Mouse (Mus musculus): ENCODE measurements around the gene Gtf2i. TPM values are rescaled to one million over a fixed set of nuclear protein-coding genes. Genes with fewer than 3 reads are reported as not detected.

Gene Gtf2i
- total RNA-seq, 4 experiments from 2014 or later, result 215 to 303 (median 258) TPM

- no peak for DNase-seq
Measured at GRCm38 (mm10) chr5:134275021-134275420, 39.5 kb downstream of the Gtf2i start.

DNA sequence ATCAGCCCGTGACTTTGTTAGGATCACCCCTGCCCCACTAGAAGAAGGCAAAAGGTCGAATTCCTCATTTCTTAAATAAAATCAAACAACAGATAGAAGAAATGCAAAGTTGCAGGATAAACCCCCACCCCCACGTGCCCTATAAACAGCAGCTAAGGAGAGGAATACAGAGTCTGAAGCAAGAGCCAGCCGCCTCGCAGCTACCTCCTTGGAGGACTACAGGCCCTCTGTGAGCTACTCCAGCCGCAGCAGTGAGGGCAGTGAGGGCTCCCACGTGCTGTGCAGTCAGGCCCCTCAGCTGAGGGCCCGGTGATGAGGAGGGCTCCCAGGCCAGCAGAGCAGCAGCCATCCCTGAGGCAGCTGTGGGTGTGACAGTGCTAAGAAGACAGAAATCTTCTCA is 40.8 kb downstream of the Gtf2i start:
- DNase-seq, result no peak

DNA sequence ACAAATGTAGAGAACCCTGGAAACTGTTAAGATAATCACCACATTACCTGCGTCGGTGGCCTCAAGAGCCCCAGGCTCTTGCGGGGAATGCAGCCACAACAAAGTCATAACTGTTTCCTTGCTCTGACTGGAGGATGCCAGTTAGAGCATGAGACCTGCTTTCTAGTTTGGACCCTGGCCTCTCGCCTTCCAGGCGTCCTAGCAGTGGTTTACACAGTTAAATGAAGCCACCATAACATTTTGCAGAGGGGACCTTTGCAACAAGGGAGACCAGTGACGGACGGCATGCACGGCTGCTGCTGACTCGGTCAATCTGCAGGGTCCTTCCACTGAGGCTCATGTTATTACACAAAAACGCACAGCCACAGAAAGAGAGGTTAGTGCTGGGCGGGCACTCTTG is 41.8 kb downstream of the Gtf2i start:
- DNase-seq, result no peak

- no peak for DNase-seq
Measured at GRCm38 (mm10) chr5:134271421-134271820, 43.1 kb downstream of the Gtf2i start.

DNA sequence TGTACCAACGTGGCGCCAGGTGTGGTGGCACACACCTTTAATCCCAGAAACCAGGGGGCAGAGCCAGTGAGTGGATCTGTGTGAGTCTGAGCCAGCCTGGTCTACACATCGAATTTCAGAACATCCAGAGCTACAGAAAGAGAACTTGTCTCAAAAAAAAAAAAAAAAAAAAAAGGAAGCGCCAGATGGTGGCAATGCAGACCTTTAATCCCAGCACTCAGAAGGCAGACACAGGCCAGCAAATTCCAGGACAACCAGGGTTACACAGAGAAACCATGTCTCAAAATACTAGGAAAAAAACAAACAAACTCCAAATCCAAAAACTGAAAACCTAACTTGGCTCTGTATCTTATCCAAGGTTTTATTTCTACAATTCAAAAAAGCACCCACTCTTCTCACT is 44.0 kb downstream of the Gtf2i start:
- DNase-seq, result no peak

DNA sequence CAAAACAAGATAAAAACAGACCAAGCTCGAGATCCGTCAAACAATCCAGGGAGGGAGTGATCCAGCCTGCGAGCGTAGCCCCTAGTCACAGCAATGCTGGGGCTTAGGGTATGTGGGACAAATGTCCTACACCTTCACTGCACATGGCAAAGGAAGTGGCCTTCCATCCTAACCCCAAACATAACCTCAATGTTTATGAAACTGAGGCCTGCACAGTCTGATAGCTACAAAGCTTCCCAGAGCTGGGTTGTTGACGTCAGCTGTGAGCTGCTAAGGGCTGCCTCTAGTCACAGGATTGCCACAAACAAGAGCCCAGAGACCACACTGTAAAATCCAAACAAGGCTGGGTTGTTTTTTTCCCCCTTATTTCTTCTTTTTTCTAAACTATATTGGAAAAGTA is 44.8 kb downstream of the Gtf2i start:
- DNase-seq, result no peak

DNA sequence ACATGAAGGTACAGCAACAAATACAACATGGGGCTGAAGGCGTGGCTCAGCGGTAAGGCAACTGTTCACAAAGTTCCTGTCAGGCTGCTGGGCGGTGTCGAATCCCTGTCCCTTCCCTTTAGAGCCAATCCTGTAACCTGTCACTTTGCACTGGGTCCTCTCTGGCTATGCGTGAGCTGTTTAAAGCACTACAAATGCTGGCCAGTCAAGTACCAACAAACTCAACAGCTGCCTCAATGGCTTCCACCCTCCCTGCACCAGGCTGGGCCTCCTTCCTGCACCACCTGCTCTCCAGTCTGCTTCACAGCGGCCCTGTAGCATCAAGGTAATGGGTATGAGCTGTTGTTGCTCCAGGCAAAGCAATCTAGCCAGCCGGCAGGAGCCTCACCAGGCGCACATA is 45.8 kb downstream of the Gtf2i start:
- DNase-seq, result no peak

DNA sequence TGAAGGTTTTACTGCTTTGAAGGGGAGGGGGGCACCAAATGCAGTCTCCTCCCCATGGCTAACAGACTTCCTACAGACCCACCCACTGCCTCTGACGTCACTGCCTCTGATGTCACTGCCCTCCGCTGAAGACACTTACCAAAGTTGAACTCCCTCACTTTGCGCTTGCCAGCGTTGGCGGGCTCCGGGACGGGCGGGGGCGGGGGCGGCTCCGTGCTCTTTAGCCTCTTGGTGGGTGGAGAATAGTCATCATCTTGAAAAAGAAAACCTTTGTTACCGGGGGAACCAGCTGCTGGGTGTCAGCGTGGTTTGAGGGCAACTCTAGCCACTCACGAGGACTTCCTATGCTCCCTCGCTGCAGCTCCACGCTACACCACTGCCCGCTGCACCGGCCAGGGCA is 48.2 kb downstream of the Gtf2i start:
- DNase-seq, result no peak

- no peak for DNase-seq
Measured at GRCm38 (mm10) chr5:134265890-134266289, 48.7 kb downstream of the Gtf2i start.

DNA sequence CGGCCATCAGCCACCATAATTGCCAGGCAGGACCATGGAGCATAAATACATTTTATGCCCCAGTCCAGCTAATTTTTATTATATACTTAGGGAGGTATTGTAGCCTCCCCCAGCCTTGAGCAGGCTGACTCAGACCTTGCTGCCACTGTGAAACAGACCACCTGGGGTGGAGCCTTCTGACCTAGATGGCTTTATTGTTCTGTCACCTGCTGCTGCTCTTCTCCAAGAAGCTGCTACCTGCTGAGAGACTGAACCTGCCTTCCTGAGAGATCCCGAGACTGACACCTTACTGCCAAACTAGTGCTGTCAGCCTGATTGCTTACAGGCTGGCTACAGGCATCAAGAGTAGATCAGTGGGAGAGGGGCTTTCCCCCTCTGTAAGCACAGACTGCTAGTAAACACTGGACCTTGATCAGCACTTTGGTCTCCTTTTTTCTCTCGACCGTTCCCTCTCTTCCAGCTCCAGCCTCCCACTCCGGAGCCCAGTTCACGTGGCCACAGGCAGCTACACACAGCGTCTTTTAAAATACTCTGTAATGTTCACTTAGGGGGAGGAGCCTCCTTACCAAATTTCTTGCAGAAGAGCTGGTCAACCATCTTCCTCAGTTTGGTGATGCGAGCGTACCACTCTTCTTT is 54.4 kb downstream of the Gtf2i start:
- no peak for DNase-seq

DNA sequence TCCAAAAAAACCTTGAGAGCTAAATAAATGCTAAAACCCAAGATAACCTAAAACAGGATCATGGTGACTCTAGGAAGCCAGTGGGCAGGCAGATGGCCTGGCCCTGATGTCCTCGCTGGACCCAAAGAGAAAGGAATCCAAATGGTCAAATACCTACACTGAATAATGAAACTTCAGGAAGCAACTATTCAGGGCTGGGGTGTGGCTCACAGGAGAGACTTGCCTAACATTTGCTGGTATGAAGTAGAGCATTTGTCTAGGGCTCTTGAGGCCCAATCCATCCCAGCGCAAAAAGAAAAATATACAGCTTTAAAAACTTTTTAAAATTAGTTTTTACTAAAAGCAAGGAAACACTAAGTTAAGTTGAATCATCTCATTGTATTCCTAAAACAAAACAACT is 55.6 kb downstream of the Gtf2i start:
- no peak for DNase-seq

GRCm38 (mm10) chr5:134258395-134258794 is 56.2 kb downstream of the Gtf2i start:
- no peak for DNase-seq

DNA sequence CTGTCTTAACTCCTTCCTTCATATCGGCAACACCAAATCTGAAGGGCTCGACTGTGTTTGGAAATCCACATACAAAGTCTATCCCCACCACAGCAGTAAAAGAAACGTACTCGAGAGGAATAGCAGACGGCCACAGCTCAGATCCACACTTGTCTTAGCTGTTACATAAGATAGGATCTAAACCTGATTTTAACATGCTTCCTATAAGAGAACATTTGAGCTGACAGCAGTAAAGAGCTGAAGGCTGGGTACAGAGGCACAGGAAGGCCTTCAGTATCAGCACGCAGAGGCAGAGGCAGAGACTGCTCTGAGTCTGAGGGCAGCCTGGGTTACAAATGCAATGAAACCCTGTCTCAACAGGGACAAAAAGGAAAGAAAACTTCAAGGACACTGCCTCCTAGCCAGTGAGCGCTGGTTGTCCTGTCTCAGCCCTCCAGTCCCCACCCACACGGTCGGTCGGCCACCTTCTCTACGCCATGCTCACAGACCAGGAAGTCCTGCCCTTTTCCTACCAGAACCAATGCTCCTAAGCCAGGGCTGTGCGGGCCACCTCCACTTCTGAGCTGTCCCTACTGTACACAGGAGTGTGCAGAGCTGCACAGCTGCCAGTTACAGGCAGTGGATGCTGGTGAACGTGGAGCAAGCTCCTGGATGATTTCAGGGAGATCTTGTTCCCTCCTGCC is 57.1 kb downstream of the Gtf2i start:
- DNase-seq, result no peak

DNA sequence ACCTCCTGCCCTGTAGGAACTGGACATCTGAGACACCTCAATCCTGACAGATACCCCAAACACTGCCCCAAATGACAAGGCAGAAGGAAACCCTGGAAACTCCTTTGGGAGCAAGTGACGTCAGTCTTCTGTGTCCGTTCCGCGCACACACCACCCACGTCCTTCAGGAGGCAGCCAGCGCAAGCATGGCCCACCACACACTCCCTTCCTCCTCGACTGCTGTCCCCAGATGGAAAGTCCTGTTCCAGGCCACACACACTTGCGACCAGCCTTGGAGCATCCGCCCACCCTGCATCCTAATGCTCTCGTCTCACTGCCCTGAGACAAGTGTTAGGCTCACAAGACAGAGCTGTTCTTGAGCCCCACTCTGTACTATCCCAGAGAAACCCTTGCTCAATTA is 59.3 kb downstream of the Gtf2i start:
- DNase-seq, result no peak

DNA sequence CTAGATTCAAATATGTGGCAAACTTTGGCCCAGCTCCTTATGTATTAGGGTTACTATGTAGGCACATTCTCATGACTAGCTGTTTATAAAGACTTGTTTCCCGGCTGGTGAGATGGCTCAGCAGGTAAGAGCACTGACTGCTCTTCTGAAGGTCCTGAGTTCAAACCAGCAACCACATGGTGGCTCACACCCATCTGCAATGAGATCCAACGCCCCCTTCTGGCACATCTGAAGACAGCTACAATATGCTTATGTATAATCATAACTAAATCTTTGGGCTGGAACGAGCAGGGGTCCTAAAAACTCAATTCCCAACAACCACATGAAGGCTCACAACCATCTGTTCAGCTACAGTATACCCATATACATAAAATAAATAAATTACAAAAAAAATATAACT is 60.8 kb downstream of the Gtf2i start:
- no peak for DNase-seq

GRCm38 (mm10) chr5:134251083-134251482 is 63.5 kb downstream of the Gtf2i start:
- DNase-seq, result no peak

DNA sequence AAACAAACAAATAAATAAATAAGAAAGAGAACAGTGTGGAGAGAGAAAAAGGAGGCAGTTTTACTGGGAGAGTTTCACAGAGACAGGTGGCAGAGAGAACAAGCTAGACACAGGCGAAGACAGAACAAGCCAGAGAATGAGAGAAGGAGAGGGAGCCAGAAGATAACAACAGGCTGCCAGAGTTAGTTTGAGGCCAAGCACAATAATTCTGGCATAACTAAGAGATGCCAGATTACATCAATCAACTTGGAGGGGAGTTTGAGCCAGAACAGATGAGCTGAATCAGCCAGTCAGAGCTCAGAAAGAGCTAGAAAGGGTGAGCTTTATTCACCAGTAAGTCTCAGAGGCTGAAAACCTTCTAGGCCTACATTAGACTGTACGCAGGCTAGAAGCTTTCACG is 64.0 kb downstream of the Gtf2i start:
- DNase-seq, result no peak

GRCm38 (mm10) chr5:134249245-134249649 is 65.3 kb downstream of the Gtf2i start:
- DNase-seq, result no peak

- no peak for DNase-seq
Measured at GRCm38 (mm10) chr5:134248608-134249244, 65.8 kb downstream of the Gtf2i start.

- no peak for DNase-seq
Measured at GRCm38 (mm10) chr5:134246146-134246545, 68.4 kb downstream of the Gtf2i start.

- DNase-seq, result no peak
Measured at GRCm38 (mm10) chr5:134244890-134245289, 69.7 kb downstream of the Gtf2i start.

- no peak for DNase-seq
Measured at GRCm38 (mm10) chr5:134243661-134244436, 70.7 kb downstream of the Gtf2i start.

DNA sequence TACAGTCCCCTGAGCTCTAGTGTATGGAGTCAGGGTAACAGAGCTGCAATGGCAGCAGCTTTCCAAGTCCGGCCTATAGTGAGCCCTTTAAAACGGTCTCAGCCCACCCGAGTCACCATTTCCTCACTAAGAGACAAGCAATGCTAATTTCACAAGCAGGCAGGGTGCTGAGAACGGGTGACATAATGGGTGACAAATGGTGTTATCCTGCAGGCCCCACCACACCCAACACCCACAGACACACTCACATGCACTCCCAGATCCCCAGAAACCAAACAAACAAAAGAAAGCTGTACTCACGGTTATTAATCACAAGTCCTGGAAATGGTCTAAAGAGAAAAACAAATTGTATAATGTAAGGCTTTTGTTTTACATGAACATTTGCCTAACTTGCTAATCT is 72.7 kb downstream of the Gtf2i start:
- no peak for DNase-seq
